Mouse (Mus musculus): Measurements from ENCODE around the gene Tnc. TPM values are rescaled to one million over a fixed set of nuclear protein-coding genes. Genes with fewer than 3 reads are reported as not detected.
A peak's percentile ranks its signal among the peaks of the same experiment; 100 is the strongest.

Tnc gene
- polyA plus RNA-seq (2015; fragmentation: Nextera tagmentation; extraction: Ambion mirVana) = 34.3 and 38.7 TPM in 2 replicates

- Histone ChIP-seq H3K9me3 (ENCODE audit: low read length) (no peaks in the 10 kb centered on the region), H3K4me2 (replicated peaks; ENCODE audit: low read depth, low read length) (peak within 1 kb of the TSS; percentile 55), H3K36me3 (ENCODE audit: insufficient read depth, low read length) (no peaks in the 10 kb centered on the region), H3K4me3 (ENCODE audit: low read depth, low read length) (peak within 1 kb of the TSS; percentile 36), H3K9ac (replicated peaks; ENCODE audit: low read depth) (no peak within 1 kb of the TSS), H3K27me3 (replicated peaks; ENCODE audit: insufficient read depth, low read length) (no peaks in the 10 kb centered on the region), H3K27ac (ENCODE audit: low read length) (peak within 1 kb of the TSS; percentile 32; the same call in 1 of the 2 replicates), H3K4me1 (ENCODE audit: insufficient read depth, low read depth, low read length) (no peaks in the 10 kb centered on the region; the same call in 1 of the 2 replicates)
- TF ChIP-seq CTCF (IDR thresholded peaks at IDR 0.05) (no peak), EP300 (IDR thresholded peaks at IDR 0.05) (0 out of 2 replicates have a peak, but pooled peaks have one; percentile 37)
- ATAC-seq (peak; percentile 90), DNase-seq (ENCODE audit: low spot score) (peak; percentile 92)
- WGBS = under 1% methylated on average over 26 of the region's 26 CpGs
Observed at GRCm38 (mm10) chr4:64046831-64047493, at the start of gene Tnc. Tnc (minus strand) TSS chr4:64047015.

DNA sequence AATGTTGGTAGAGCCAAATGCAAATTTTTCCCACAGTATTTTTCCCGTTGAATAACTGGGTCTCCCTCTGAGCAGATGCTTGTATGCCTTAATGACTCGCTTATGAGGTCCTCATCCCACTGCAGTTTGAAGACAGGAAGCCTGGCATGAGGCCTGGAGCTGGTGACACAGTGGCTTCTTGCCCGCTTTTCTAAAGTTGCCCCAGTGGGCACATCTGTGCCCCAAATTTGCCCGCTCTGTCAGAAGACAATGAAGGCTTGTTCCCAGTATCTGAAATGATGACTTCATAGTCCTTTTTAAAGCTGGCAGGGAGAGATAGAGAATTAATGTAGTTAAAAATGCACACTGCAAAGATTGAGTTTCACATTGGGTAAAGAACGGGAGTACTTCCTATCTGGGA lies 47.4 kb upstream of the Tnc start:
- WGBS = 82% methylated on average over 5 of the region's 5 CpGs
- no peak for ATAC-seq
- no peak for DNase-seq (ENCODE audit: low spot score)
- TF ChIP-seq EP300 (IDR thresholded peaks at IDR 0.05) (no peak), CTCF (IDR thresholded peaks at IDR 0.05) (no peak)
- H3K9me3 ChIP-seq (ENCODE audit: low read length) = no peaks in the 10 kb centered on the region
- no peak overlapping the region for H3K27ac ChIP-seq (ENCODE audit: low read length)
- no peak overlapping the region for H3K4me2 ChIP-seq (replicated peaks; ENCODE audit: low read depth, low read length)
- H3K4me3 ChIP-seq (ENCODE audit: low read depth, low read length) = no peak overlapping the region
- no peaks in the 10 kb centered on the region for H3K4me1 ChIP-seq (ENCODE audit: insufficient read depth, low read depth, low read length)
- H3K36me3 ChIP-seq (ENCODE audit: insufficient read depth, low read length) = no peaks in the 10 kb centered on the region
- no peak overlapping the region for H3K9ac ChIP-seq (replicated peaks; ENCODE audit: low read depth)
- no peaks in the 10 kb centered on the region for H3K27me3 ChIP-seq (replicated peaks; ENCODE audit: insufficient read depth, low read length)

GRCm38 (mm10) chr4:64092857-64093256 lies 46.0 kb upstream of the Tnc start:
- Histone ChIP-seq H3K27me3 (replicated peaks; ENCODE audit: insufficient read depth, low read length) (no peaks in the 10 kb centered on the region), H3K4me1 (ENCODE audit: insufficient read depth, low read depth, low read length) (no peaks in the 10 kb centered on the region), H3K27ac (ENCODE audit: low read length) (no peak overlapping the region), H3K36me3 (ENCODE audit: insufficient read depth, low read length) (no peaks in the 10 kb centered on the region), H3K9me3 (ENCODE audit: low read length) (no peaks in the 10 kb centered on the region), H3K9ac (replicated peaks; ENCODE audit: low read depth) (no peak overlapping the region), H3K4me2 (replicated peaks; ENCODE audit: low read depth, low read length) (no peak overlapping the region), H3K4me3 (ENCODE audit: low read depth, low read length) (no peak overlapping the region)
- DNase-seq (ENCODE audit: low spot score) (no peak), ATAC-seq (no peak)
- 74% methylated on average over 1 of the region's 1 CpGs for WGBS
- no peak for TF ChIP-seq EP300 (IDR thresholded peaks at IDR 0.05)
- TF ChIP-seq CTCF (IDR thresholded peaks at IDR 0.05) = no peak

GRCm38 (mm10) chr4:64089378-64089777 lies 42.6 kb upstream of the Tnc start:
- H3K4me2 ChIP-seq (replicated peaks; ENCODE audit: low read depth, low read length) = no peak overlapping the region
- H3K9me3 ChIP-seq (ENCODE audit: low read length) = no peaks in the 10 kb centered on the region
- no peak for TF ChIP-seq EP300 (IDR thresholded peaks at IDR 0.05)
- no peak overlapping the region for H3K9ac ChIP-seq (replicated peaks; ENCODE audit: low read depth)
- no peaks in the 10 kb centered on the region for H3K4me1 ChIP-seq (ENCODE audit: insufficient read depth, low read depth, low read length)
- H3K27ac ChIP-seq (ENCODE audit: low read length) = no peak overlapping the region
- 47% methylated on average over 2 of the region's 2 CpGs for WGBS
- no peak overlapping the region for H3K4me3 ChIP-seq (ENCODE audit: low read depth, low read length)
- H3K27me3 ChIP-seq (replicated peaks; ENCODE audit: insufficient read depth, low read length) = no peaks in the 10 kb centered on the region
- no peak for ATAC-seq
- H3K36me3 ChIP-seq (ENCODE audit: insufficient read depth, low read length) = no peaks in the 10 kb centered on the region
- DNase-seq (ENCODE audit: low spot score) = no peak

- no peak for DNase-seq (ENCODE audit: low spot score)
- Histone ChIP-seq H3K4me3 (ENCODE audit: low read depth, low read length) (no peak overlapping the region), H3K27me3 (replicated peaks; ENCODE audit: insufficient read depth, low read length) (no peaks in the 10 kb centered on the region), H3K36me3 (ENCODE audit: insufficient read depth, low read length) (no peaks in the 10 kb centered on the region), H3K9me3 (ENCODE audit: low read length) (no peaks in the 10 kb centered on the region), H3K4me2 (replicated peaks; ENCODE audit: low read depth, low read length) (no peak overlapping the region), H3K27ac (ENCODE audit: low read length) (no peak overlapping the region), H3K9ac (replicated peaks; ENCODE audit: low read depth) (no peak overlapping the region), H3K4me1 (ENCODE audit: insufficient read depth, low read depth, low read length) (no peaks in the 10 kb centered on the region)
- ATAC-seq = no peak
- WGBS = 79% methylated on average over 2 of the region's 2 CpGs
- TF ChIP-seq EP300 (IDR thresholded peaks at IDR 0.05) (no peak), CTCF (IDR thresholded peaks at IDR 0.05) (no peak)
Observed at GRCm38 (mm10) chr4:64087675-64088074, 40.9 kb upstream of the Tnc start.

- Histone ChIP-seq H3K36me3 (ENCODE audit: insufficient read depth, low read length) (no peaks in the 10 kb centered on the region), H3K9me3 (ENCODE audit: low read length) (no peaks in the 10 kb centered on the region), H3K4me1 (ENCODE audit: insufficient read depth, low read depth, low read length) (no peaks in the 10 kb centered on the region), H3K4me2 (replicated peaks; ENCODE audit: low read depth, low read length) (no peak overlapping the region), H3K9ac (replicated peaks; ENCODE audit: low read depth) (no peak overlapping the region), H3K27me3 (replicated peaks; ENCODE audit: insufficient read depth, low read length) (no peaks in the 10 kb centered on the region), H3K4me3 (ENCODE audit: low read depth, low read length) (no peak overlapping the region), H3K27ac (ENCODE audit: low read length) (no peak overlapping the region)
- 82% methylated on average over 1 of the region's 1 CpGs for WGBS
- ATAC-seq (no peak), DNase-seq (ENCODE audit: low spot score) (no peak)
- TF ChIP-seq EP300 (IDR thresholded peaks at IDR 0.05) (no peak), CTCF (IDR thresholded peaks at IDR 0.05) (no peak)
Observed at GRCm38 (mm10) chr4:64085993-64086567, 39.3 kb upstream of the Tnc start.

Measured in lung, postnatal 0 days (tissue).